Mouse (Mus musculus): ENCODE measurements around the gene Scrn3.

- TF ChIP-seq CTCF (IDR thresholded peaks at IDR 0.05; ENCODE audit: extremely low read depth, insufficient read depth, low read length) (no peak), POLR2A (IDR thresholded peaks at IDR 0.05; ENCODE audit: extremely low read depth, insufficient read depth, low read length) (no peak)
These were observed 23.5 kb downstream of the Scrn3 start for GRCm38 (mm10) chr2:73335949-73336348.

All from cortical plate, adult 2 months (tissue).